Mouse (Mus musculus) heart, embryonic 11.5 days (tissue): ENCODE results near the gene Sox6. TPM values are rescaled to one million over a fixed set of nuclear protein-coding genes. Genes with fewer than 3 reads are reported as not detected.

ENCODE experiments used
- ATAC-seq: fragments of 200-750 bp; cut with Nextera tagmentation; replicated peaks from 2 replicates; pipeline ENCODE4 v1.8.0; 2017; ENCODE audit warnings: moderate library complexity; ENCODE audit not compliant: insufficient number of reproducible peaks, low FRiP score, low TSS enrichment
- H3K27ac ChIP-seq: fragments of 300-500 bp; sonication (generic); 2 replicates; pipeline ENCODE4 v1.5.1; 2014; ENCODE audit warnings: mild to moderate bottlenecking, low read depth, low read length
- H3K27me3 ChIP-seq: fragments of 300-500 bp; sonication (generic); 2 replicates; pipeline ENCODE4 v1.6.1; 2014; ENCODE audit warnings: mild to moderate bottlenecking, low read length, mixed read lengths; ENCODE audit not compliant: control insufficient read depth, insufficient read depth
- H3K36me3 ChIP-seq: fragments of 300-500 bp; sonication (generic); 2 replicates; pipeline ENCODE4 v1.6.1; 2014; ENCODE audit warnings: mild to moderate bottlenecking, low read length, moderate library complexity, mixed read lengths; ENCODE audit not compliant: control insufficient read depth, insufficient read depth
- H3K4me1 ChIP-seq: fragments of 300-500 bp; sonication (generic); 2 replicates; pipeline ENCODE4 v1.6.1; 2014; ENCODE audit warnings: low read length; ENCODE audit not compliant: control insufficient read depth, insufficient read depth
- H3K4me2 ChIP-seq: fragments of 300-500 bp; sonication (generic); 2 replicates; pipeline ENCODE4 v1.6.1; 2014; ENCODE audit warnings: mild to moderate bottlenecking, moderate library complexity
- H3K4me3 ChIP-seq: fragments of 300-500 bp; sonication (generic); 2 replicates; pipeline ENCODE4 v1.5.1; 2014; ENCODE audit warnings: low read depth, low read length
- H3K9ac ChIP-seq: fragments of 300-500 bp; sonication (generic); 2 replicates; pipeline ENCODE4 v1.6.1; 2014; ENCODE audit warnings: mild to moderate bottlenecking, low read depth, low read length, moderate library complexity
- H3K9me3 ChIP-seq: fragments of 300-500 bp; sonication (generic); replicated peaks from 2 replicates; pipeline ENCODE4 v1.6.1; 2016; ENCODE audit warnings: low read length; ENCODE audit not compliant: control insufficient read depth
- WGBS: fragments of 180-500 bp; shearing (Covaris S2); extraction: QIAGEN DNeasy Blood & Tissue Kit; methylation state at CpG from one replicate; pipeline ENCODE4 v1.1.7; 2014; ENCODE audit not compliant: insufficient replicate concordance; 5-methylcytosine and 5-hydroxymethylcytosine counted together
- polyA plus RNA-seq: library from polyadenylated mRNA; unstranded; fragments of >200 nt; fragmentation: Nextera tagmentation; extraction: Ambion mirVana; gene quantifications from 2 replicates; pipeline ENCODE4 v1.2.1, GENCODE M21; 2014

The Sox6 gene
- polyA plus RNA-seq, 1 experiment from 2014 or later = 45.1 TPM

- WGBS = 49% methylated on average over 2 of the region's 2 CpGs
- H3K36me3 ChIP-seq = no peaks in the 10 kb centered on the region
Observed at GRCm38 (mm10) chr7:115477763-115478162, 560.8 kb downstream of the Sox6 start.

GRCm38 (mm10) chr7:115476881-115477665 lies 561.5 kb downstream of the Sox6 start:
- Histone ChIP-seq H3K4me1 (0 out of 2 replicates have a peak, but pooled peaks cover 11% of the 10 kb centered on the region), H3K27me3 (no peaks in the 10 kb centered on the region), H3K4me2 (no peak overlapping the region), H3K9me3 (no peaks in the 10 kb centered on the region), H3K4me3 (no peak overlapping the region), H3K27ac (no peak overlapping the region), H3K36me3 (no peaks in the 10 kb centered on the region), H3K9ac (no peak overlapping the region)
- 54% methylated on average over 13 of the region's 13 CpGs for WGBS
- ATAC-seq = no peak

More at GRCm38 (mm10) chr7:115477763-115478162, 560.8 kb downstream of the Sox6 start:
- no peak for ATAC-seq
- Histone ChIP-seq H3K4me1 (0 out of 2 replicates have a peak, but pooled peaks cover 6% of the 10 kb centered on the region), H3K4me2 (no peak overlapping the region), H3K9me3 (no peaks in the 10 kb centered on the region), H3K9ac (no peak overlapping the region), H3K27me3 (no peaks in the 10 kb centered on the region), H3K27ac (no peak overlapping the region), H3K4me3 (no peak overlapping the region)

- Histone ChIP-seq H3K9ac (no peak overlapping the region), H3K4me2 (no peak overlapping the region), H3K4me1 (peaks cover 13% of the 10 kb centered on the region; the same call in 1 of the 2 replicates), H3K9me3 (no peaks in the 10 kb centered on the region), H3K4me3 (no peak overlapping the region), H3K27ac (no peak overlapping the region), H3K27me3 (no peaks in the 10 kb centered on the region), H3K36me3 (no peaks in the 10 kb centered on the region)
- 52% methylated on average over 6 of the region's 6 CpGs for WGBS
- no peak for ATAC-seq
Observed at GRCm38 (mm10) chr7:115475176-115475575, 563.4 kb downstream of the Sox6 start.

- no peaks in the 10 kb centered on the region for H3K36me3 ChIP-seq
- no peak overlapping the region for H3K27ac ChIP-seq
- no peak for ATAC-seq
- no peak overlapping the region for H3K4me2 ChIP-seq
- peaks cover 19% of the 10 kb centered on the region; the same call in 1 of the 2 replicates for H3K4me1 ChIP-seq
- H3K9ac ChIP-seq = no peak overlapping the region
- 86% methylated on average over 9 of the region's 9 CpGs for WGBS
- H3K9me3 ChIP-seq = no peaks in the 10 kb centered on the region
- H3K27me3 ChIP-seq = no peaks in the 10 kb centered on the region
- H3K4me3 ChIP-seq = no peak overlapping the region
Observed at GRCm38 (mm10) chr7:115474115-115474514, 564.5 kb downstream of the Sox6 start.

- no peaks in the 10 kb centered on the region for H3K9me3 ChIP-seq
- H3K4me3 ChIP-seq = no peak overlapping the region
- H3K27ac ChIP-seq = peak overlapping the region; percentile 36; the same call in 1 of the 2 replicates
- H3K36me3 ChIP-seq = no peaks in the 10 kb centered on the region
- H3K27me3 ChIP-seq = no peaks in the 10 kb centered on the region
- H3K4me2 ChIP-seq = no peak overlapping the region
- WGBS = 62% methylated on average over 3 of the region's 3 CpGs
- peaks cover 22% of the 10 kb centered on the region; the same call in 1 of the 2 replicates for H3K4me1 ChIP-seq
- no peak for ATAC-seq
- H3K9ac ChIP-seq = no peak overlapping the region
Observed at GRCm38 (mm10) chr7:115472850-115473249, 565.7 kb downstream of the Sox6 start.

GRCm38 (mm10) chr7:115471521-115471920 lies 567.1 kb downstream of the Sox6 start:
- Histone ChIP-seq H3K9ac (no peak overlapping the region), H3K4me2 (no peak overlapping the region), H3K4me3 (no peak overlapping the region), H3K9me3 (no peaks in the 10 kb centered on the region), H3K36me3 (no peaks in the 10 kb centered on the region), H3K27me3 (no peaks in the 10 kb centered on the region), H3K4me1 (peaks cover 22% of the 10 kb centered on the region; the same call in 1 of the 2 replicates), H3K27ac (no peak overlapping the region)
- WGBS = 67% methylated on average over 3 of the region's 3 CpGs
- ATAC-seq = no peak

- ATAC-seq = peak; percentile 46; the same call in 1 of the 2 replicates
- peaks cover 2% of the 10 kb centered on the region; the same call in 1 of the 2 replicates for H3K9me3 ChIP-seq
- H3K36me3 ChIP-seq = no peaks in the 10 kb centered on the region
- peak overlapping the region; percentile 4; the same call in 1 of the 2 replicates for H3K4me2 ChIP-seq
- H3K27ac ChIP-seq = no peak overlapping the region
- 26% methylated on average over 6 of the region's 6 CpGs for WGBS
- no peaks in the 10 kb centered on the region for H3K27me3 ChIP-seq
- H3K4me1 ChIP-seq = peaks cover 11% of the 10 kb centered on the region; the same call in 1 of the 2 replicates
- no peak overlapping the region for H3K4me3 ChIP-seq
- H3K9ac ChIP-seq = no peak overlapping the region
Observed at GRCm38 (mm10) chr7:115466811-115467210, 571.8 kb downstream of the Sox6 start.

- no peak for ATAC-seq
- H3K4me3 ChIP-seq = no peak overlapping the region
- no peaks in the 10 kb centered on the region for H3K27me3 ChIP-seq
- H3K36me3 ChIP-seq = no peaks in the 10 kb centered on the region
- peaks cover 2% of the 10 kb centered on the region; the same call in 1 of the 2 replicates for H3K9me3 ChIP-seq
- WGBS = 89% methylated on average over 2 of the region's 2 CpGs
- H3K4me2 ChIP-seq = no peak overlapping the region
- H3K4me1 ChIP-seq = peaks cover 3% of the 10 kb centered on the region; the same call in 1 of the 2 replicates
- H3K27ac ChIP-seq = no peak overlapping the region
- H3K9ac ChIP-seq = no peak overlapping the region
Observed at GRCm38 (mm10) chr7:115463367-115463766, 575.2 kb downstream of the Sox6 start.
